ENCODE assay signal across 9 mouse cellular contexts in the genomic region with DNA sequence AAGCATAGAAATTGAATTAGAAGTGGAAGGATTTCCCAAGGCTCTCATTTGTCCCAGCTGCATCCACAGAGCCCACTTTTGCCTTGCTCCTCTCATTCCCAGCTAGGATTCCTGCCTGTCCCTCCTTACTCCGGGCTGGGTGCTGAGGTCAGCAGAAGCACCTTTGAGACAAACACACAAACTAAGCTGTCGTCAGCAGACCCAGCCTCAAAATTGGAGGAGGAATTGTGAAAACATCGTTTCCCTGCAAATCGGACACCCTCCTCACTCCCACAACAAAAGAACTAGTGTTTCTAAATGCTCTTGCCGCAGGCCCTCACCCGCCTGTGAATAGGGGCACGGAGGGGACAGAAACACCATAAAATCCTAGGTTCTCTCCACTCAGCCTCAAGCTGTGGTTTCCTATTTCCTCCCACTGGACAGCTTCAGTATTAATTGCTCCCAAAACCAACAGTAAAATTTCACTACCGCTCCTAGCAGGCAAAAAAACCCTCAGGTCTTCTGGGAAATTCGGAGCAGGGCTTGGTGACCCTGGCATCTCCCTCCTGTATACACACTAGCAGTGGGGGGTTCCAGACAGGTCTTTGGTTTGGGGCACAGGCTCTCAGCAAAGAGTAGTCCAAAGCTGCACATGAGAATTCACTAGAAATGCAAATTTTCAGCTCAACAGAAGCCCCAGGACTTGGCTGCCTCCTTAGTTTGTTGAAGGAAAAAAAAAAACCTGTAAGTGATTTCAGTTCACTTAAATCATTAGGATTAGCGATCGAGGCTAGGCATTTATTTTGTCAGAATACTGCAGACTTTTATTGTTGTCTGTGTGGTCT.
A peak's percentile ranks its signal among the peaks of the same experiment; 100 is the strongest.
DNase-seq lines count a peak whose midpoint lies in the region; ATAC-seq and TF ChIP-seq lines count a peak whose summit lies in the region.
"Had no signal": no experiment of that assay in that cellular context is flagged by ENCODE, and none has a peak within 500 bp of the region (broad histone marks: within the 10 kb centered on the region; RNA-seq: fewer than 3 reads in every experiment).

No protein-coding gene starts in this region.

- H3K4me3 ChIP-seq in intestine, embryonic 15.5 days (replicated peaks), result no peak overlapping the region
- no peak overlapping the region for H3K4me3 ChIP-seq in stomach, embryonic 15.5 days (replicated peaks)
- H3K4me3 ChIP-seq in thymus, adult 2 months (ENCODE audit: control insufficient read depth, insufficient read depth, low read length), result no peak overlapping the region

- peaks cover 2% of the 10 kb centered on the region; the same call in 1 of the 2 replicates for H3K4me1 ChIP-seq in intestine, embryonic 15.5 days (replicated peaks)
- peaks cover 10% of the 10 kb centered on the region for H3K4me1 ChIP-seq in stomach, embryonic 15.5 days
- H3K4me1 ChIP-seq in thymus, adult 2 months (replicated peaks; ENCODE audit: control insufficient read depth, insufficient read depth, low read length), result no peaks in the 10 kb centered on the region

- TF ChIP-seq CTCF in thymus, adult 2 months (IDR thresholded peaks at IDR 0.05; ENCODE audit: borderline replicate concordance, control insufficient read depth, extremely low read depth, insufficient read depth, low read length, poor library complexity), result no peak

- WGBS in intestine, embryonic 15.5 days, result 36% methylated on average over 11 of the region's 11 CpGs
- 42% methylated on average over 11 of the region's 11 CpGs for WGBS in stomach, embryonic 15.5 days
- WGBS in thymus, adult 2 months, result 13% methylated on average over 11 of the region's 11 CpGs

- H3K9ac ChIP-seq in intestine, embryonic 15.5 days, result no peak overlapping the region
- H3K9ac ChIP-seq in stomach, embryonic 15.5 days, result no peak overlapping the region

- no peaks in the 10 kb centered on the region for H3K9me3 ChIP-seq in intestine, embryonic 15.5 days
- no peaks in the 10 kb centered on the region for H3K9me3 ChIP-seq in stomach, embryonic 15.5 days

- no peak for ATAC-seq in intestine, embryonic 15.5 days
- no peak for ATAC-seq in stomach, embryonic 15.5 days (ENCODE audit: insufficient read depth, low FRiP score, low read depth)

- H3K27ac ChIP-seq in intestine, embryonic 15.5 days, result peak overlapping the region; percentile 51; the same call in 1 of the 2 replicates
- no peak overlapping the region for H3K27ac ChIP-seq in stomach, embryonic 15.5 days
- no peak overlapping the region for H3K27ac ChIP-seq in thymus, adult 2 months (ENCODE audit: control insufficient read depth, insufficient read depth, low read length)

- H3K36me3 ChIP-seq in intestine, embryonic 15.5 days, result no peaks in the 10 kb centered on the region
- H3K36me3 ChIP-seq in stomach, embryonic 15.5 days, result no peaks in the 10 kb centered on the region
- H3K36me3 ChIP-seq in thymus, adult 2 months (ENCODE audit: control insufficient read depth, insufficient read depth, low read length), result no peaks in the 10 kb centered on the region

- peak overlapping the region; percentile 46 for H3K4me2 ChIP-seq in intestine, embryonic 15.5 days (replicated peaks)
- H3K4me2 ChIP-seq in stomach, embryonic 15.5 days, result peak overlapping the region; percentile 31

- H3K27me3 ChIP-seq in intestine, embryonic 15.5 days (replicated peaks), result no peaks in the 10 kb centered on the region
- no peaks in the 10 kb centered on the region for H3K27me3 ChIP-seq in stomach, embryonic 15.5 days (replicated peaks)
- no peaks in the 10 kb centered on the region for H3K27me3 ChIP-seq in thymus, adult 2 months (ENCODE audit: control insufficient read depth, insufficient read depth, low read length)

- DNase-seq in adrenal gland, postnatal 25 days, result peak; percentile 11
- no peak for DNase-seq in adrenal gland, adult 8-10 months
- peak; percentile 9 for DNase-seq in ovary, postnatal 36 days (ENCODE audit: low spot score)
- no peak for DNase-seq in ovary, adult 18-20 months (ENCODE audit: low spot score)
- DNase-seq in layer of hippocampus, adult 8-10 months (ENCODE audit: low spot score in 2 of 2), result no peak
- no peak for DNase-seq in thymus, adult 2 months
- DNase-seq: cerebellum, adult 18-20 months had no signal

- no peak for TF ChIP-seq POLR2A in thymus, adult 2 months (IDR thresholded peaks at IDR 0.05; ENCODE audit: control insufficient read depth, extremely low read depth, insufficient read depth, low read length, poor library complexity)

Comparison
In these comparisons a context has a peak if more than half of its experiments do, and no peak if none do; other contexts are left out.
1. DNase-seq: peak in adrenal gland, postnatal 25 days (single experiment) and ovary, postnatal 36 days (single experiment); none in adrenal gland, adult 8-10 months (single experiment), ovary, adult 18-20 months (single experiment), layer of hippocampus, adult 8-10 months (0 of 2) and thymus, adult 2 months (single experiment).